Mouse (Mus musculus) T-helper 2 cell (primary cell): ENCODE results near the gene Lamtor4.
"Not testable (repeated sequence)": the region's sequence is repeated elsewhere in the genome, so short reads cannot be mapped to it uniquely, and the experiment has no call there.

Experiments used
- in situ Hi-C: fragments of 300-600 bp; cut with MboI, MseI; formaldehyde crosslinking; loops from one replicate; pipeline ENCODE4 v1.15.1; 2025; ENCODE audit warnings: high pct_unique_total_duplicates

Gene Lamtor4

DNA sequence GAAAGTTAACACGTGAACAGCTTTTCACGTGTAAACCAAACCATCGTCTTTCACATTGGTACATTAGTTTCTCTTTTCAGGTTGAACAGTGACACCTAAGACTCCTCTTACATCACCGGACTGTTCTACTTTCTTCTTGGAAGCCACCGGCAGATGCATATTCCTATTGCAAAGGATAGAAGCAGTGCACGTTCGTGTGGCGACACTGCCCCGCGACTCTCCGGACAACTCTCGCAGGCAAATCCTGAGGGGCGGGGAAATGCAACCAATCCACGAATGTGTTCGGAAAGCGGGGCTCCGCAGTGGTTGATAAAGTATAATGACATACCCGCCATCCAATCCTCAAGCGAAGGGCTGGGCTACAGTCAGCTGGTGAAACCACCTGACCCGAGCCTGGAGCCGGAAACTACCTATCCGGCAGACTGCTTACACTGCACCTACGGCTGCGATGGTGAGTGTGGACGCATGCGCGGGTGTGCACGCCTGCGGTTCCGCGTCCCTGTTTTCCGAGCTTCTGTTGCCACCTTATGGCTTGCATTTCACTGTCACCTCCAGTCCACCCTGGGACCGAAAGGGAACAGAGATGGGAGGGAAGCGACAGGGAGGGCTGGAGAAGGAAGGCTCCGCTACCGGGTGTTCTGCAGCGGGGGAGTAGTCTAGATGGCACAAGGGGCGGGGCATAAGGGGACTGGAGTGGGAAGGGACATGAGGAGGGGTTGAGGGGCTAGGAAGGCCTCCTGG lies at the start of gene Lamtor4:
TSS of gene Lamtor4 (plus strand) at position 130 of the 741 bp plus-strand sequence.
- in situ Hi-C loops: no loop called here

DNA sequence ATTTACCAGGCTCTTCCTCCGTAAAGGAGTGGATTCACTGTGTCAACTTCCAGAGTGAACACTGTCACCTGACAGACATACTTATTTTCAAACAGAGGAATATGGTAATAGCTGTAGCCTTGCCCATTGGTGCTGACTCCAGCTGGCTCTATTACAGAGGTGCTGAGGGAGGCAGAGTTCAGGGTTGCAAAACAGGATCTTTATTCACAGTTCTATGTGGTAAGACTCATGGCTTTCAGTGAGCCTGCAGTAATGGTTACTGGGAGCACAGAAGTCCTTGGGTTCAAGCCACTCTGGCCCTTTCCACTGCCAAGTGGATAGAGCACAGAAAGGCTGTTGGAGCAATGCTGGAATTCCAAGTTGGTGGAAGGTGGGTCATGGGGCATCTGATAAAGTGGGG lies 48.0 kb upstream of the Lamtor4 start:
- in situ Hi-C loops: no loop called here

DNA sequence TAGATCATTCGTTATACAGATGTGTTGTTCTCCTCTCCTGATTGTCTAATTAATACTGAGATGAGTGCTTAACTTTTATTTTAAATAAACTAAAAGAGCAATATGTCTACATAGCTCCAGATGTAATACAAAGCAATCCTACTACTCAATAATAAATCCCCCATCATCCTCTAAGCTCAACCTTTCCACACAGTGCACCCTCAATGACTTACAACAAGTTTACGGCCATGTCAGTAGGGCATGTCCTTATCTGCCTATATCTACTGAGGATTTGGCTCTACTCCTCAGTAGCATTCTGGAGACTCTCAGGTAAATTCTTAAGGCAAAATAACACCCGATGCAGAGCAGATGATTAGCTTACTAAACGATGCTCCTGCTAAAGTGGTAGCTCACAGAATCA lies 47.4 kb upstream of the Lamtor4 start:
- in situ Hi-C loops: no loop called here

DNA sequence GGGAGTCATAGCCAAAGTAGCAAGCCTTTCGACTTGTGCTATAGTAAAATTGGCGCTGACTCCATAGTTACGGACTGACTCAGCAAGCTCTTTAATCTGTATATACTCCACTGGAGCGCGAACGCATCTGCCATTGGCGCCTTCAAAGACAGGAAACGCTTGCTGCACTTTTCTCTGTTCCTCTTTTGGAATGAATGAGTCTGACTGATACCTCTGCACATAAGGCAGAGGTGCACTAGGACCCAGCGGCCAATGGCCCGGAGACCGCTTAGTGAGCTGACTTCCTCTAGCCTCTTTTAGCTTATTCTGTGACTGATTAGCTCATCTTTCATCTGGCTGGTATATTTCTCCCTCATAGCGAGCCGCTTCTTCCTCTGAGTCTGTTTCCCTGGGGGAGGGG lies 38.6 kb upstream of the Lamtor4 start:
- in situ Hi-C loops: not testable (repeated sequence)

DNA sequence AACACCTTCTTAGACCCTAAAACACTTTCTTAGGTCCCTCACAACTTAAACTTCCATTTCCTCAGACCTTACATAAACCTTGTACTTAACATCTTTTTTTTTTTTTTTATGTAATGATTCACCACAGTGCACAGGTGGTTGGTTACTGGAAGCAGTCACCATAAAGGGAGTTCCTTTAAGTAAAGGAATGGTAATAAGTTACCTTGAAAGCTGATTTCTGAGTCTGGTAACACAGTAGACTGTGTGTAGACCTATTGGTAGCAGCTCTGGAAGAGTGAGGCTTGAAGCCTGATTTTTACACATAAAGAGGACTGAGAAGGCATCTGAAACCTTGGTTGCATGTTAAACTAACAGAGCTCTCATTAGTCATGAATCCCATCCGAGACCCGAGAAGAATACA lies 35.4 kb upstream of the Lamtor4 start:
- in situ Hi-C loops: loop anchor here (10.0 kb wide), 1 partner anchor 435 kb away; no protein-coding TSS in a partner anchor

DNA sequence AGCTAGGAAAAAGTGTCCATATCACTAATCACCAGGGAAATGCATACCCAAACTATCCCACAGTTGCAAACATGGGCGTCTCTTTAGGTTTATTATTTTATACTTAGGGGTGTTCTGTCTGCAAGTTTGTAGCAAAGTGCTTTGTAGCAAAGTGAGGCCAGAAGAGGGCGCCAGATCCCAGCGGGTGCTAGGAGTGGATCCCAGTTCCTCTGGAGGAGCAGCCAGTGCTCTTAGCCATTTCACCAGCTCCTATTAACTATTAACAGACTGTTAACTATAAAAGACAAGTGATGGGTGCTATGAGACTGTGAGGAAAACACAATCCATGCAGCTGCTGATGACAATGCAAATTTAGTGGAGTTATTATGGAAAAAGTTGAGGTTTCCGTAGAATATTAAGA lies 33.2 kb upstream of the Lamtor4 start:
- in situ Hi-C loops: loop anchor here (10.0 kb wide), 1 partner anchor 433 kb away; no protein-coding TSS in a partner anchor

DNA sequence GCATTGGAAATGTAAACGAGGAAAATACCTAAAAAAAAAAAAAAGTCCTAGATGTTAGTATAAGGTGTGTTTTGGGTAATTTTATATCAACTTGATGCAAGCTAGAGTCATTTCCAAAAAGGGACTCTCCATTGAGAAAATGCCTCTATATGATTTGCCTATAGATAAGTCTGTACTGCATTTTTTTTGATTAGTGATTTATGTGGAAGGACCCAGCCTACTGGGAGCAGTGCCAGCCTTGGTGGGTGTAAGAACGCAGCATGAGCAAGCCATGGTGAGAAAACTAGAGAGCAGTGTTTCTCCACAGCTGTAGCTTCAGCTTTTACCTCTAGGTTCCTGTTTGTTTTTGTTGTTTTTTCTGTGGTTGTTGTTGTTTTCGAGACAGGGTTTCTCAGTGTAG lies 32.0 kb upstream of the Lamtor4 start:
- in situ Hi-C loops: loop anchor here (10.0 kb wide), 1 partner anchor 432 kb away; no protein-coding TSS in a partner anchor

DNA sequence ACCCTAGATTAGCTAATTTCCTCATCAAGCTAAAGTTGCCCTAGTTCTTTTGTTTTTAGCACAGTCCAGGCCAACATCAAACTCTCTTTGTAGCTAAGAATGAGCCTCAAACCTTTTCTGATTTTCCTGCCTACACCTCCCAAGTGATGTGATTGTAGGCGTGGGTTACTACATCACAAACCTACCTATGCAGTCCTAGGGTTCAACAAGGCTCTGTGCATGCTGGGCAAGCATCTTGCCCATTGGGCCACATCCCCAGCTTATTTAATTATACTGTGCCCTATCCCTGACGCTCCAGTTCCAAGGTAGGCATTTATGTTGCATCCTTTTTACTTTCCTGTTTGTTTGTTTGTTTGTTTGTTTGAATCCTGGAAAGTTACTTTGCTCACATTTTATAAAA lies 29.6 kb upstream of the Lamtor4 start, which contains the start of gene Nxpe5:
TSS of gene Nxpe5 (plus strand) at position 199 of the 400 bp plus-strand sequence.
- in situ Hi-C loops: loop anchor here (10.0 kb wide), 1 partner anchor 429 kb away; no protein-coding TSS in a partner anchor

DNA sequence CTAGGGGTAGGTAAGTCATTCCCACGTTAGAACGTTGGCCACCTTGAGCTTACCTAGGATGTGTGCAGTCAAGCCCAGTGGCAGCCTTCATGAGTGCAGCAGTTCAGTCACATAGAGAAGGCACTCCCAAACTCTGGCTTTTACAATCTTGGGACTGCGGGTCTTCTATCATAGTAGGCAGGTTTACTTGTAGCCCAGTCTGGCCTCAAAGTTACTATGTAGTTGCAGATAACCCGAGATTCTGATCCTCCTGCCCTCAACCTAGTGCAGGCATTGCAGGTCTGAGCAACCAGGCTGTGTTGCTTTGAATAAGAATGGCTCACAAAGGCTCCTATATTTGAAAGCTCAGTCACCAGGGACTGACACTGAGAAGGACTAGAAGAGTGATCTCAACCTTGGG lies 28.8 kb upstream of the Lamtor4 start:
- in situ Hi-C loops: loop anchor here (10.0 kb wide), 1 partner anchor 428 kb away; no protein-coding TSS in a partner anchor

DNA sequence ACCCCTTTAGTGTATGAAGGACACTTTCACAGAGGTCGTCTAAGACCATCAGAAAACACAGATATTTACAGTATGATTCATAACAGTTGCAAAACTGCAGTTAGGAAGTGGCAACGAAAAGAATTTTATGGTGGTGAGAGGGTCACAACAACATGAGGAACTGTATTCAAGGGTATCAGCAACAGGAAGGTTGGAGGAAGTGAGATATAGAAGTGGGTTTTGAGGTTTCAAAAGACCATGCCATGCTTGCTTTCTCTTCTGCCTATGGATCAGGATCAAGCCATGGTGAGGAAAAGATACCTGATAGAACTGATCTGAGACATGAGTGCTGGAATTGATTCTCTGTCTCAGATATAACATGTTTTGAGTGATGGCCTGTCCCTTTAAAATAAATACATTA lies 27.9 kb upstream of the Lamtor4 start:
- in situ Hi-C loops: loop anchor here (10.0 kb wide), 1 partner anchor 427 kb away; no protein-coding TSS in a partner anchor

DNA sequence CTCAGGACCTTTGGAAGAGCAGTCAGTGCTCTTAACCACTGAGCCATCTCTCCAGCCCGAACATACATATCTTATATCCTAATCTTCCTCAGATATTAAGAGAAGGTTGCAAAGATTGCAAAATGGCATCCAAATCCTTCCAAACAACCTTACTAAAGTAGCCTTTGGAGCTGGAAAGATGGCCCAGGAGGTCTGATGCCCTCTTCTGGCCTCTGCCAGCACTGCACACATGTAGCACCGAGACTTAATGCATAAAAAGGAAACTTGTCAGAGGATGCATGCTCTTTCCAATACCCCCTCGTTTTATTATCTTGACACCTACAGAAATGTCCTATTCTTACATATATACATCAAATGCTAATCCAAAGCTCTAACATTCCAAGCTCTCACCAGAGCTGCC lies 27.3 kb upstream of the Lamtor4 start:
- in situ Hi-C loops: loop anchor here (10.0 kb wide), 1 partner anchor 427 kb away; no protein-coding TSS in a partner anchor

DNA sequence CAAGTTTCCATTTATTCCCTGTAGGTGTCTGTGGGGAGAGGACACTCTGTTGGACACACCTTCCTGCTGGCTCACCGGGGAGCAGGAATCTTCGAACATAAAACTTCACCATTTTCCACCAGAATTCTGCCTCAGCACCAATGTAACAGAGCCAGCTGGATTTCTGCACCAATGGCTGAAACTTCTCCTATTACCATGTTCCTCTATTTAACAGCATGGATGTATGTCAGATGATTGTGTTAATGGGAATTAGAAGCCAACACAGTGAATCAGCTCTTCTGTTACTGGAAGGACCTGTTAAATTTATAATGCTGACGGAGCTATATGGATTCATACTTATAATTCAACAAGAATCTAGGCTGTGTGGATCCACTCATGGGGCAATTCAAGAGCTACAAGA lies 25.8 kb upstream of the Lamtor4 start:
- in situ Hi-C loops: loop anchor here (10.0 kb wide), 1 partner anchor 425 kb away; no protein-coding TSS in a partner anchor

DNA sequence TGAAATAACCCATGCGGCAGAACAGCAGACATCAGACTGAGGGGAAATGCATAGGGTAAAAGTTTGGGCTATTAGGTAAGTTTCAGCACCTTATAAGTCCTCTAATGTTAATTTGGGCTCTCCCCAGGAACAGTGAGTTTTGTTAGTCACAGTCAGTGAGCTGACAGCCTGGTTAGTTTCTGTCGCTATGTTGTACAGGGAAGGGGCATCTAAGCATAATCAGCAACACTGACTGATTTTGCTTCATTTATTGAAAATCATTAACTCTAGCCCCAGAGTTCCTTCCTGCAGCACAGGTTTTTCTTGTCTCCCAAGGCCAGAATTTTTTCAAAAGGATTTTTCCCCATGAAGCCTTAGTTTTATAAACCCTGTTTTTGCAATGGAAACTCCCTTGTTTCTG lies 21.5 kb upstream of the Lamtor4 start:
- in situ Hi-C loops: loop anchor here (10.0 kb wide), 1 partner anchor 1439 kb away; no protein-coding TSS in a partner anchor

DNA sequence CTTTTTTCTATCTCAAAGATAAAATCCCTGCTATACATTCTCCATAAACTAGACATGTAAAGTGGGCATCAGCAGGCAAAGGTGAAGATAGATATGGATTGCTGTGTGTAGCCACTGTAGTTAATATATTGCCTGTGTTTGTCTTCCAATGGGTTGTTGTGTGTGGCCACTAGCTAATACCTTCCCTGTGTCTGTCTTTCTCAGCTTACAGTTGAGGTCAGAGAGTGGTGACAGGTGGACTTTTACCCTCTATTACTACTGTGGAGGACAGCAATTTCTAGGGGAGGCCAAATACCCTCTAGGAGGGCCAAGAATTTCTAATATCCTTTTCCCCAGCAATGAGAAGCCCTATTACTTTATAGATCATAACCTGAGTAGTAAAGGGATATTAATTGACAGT lies 21.1 kb upstream of the Lamtor4 start:
- in situ Hi-C loops: loop anchor here (10.0 kb wide), 1 partner anchor 1439 kb away; no protein-coding TSS in a partner anchor

DNA sequence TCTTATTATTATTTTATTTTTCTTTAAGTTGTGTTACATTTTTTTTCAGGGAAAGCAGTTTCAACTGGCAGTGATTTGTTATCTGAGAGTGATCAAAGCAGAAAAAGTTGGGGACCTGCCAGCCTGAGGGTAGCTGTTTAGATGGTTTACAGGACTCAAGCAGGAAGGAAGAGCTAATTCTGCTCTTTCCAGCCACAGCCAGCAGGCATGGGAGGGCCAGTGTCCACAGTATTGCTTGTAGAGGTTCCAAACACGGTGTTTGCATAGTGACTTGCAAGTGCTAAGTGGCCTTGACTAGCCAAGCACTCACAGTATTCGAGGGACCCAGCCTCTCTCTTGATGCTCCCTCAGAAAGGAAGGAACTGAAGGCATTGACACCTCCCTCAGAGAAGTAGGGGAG lies 13.8 kb upstream of the Lamtor4 start:
- in situ Hi-C loops: no loop called here

DNA sequence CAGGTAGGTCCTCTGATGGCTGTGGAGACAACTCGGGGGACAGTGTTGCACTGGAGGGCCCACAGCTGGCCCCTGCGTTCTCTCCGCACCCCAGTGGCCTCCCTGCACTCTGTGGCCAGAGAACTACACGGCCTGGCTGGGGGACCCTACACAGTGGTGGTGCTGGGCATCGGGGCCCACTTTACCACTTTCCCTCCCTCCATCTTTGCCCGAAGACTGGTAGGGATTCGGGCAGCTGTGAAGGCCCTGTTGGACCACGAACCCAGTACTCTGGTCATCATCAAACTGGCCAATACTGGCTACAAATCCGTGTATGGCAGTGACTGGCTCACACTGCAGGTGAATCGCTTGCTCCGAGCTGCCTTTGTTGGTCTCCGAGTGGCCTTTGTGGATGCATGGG lies 4.1 kb upstream of the Lamtor4 start:
- in situ Hi-C loops: loop anchor here (5.0 kb wide), 1 partner anchor 84 kb away; no protein-coding TSS in a partner anchor

DNA sequence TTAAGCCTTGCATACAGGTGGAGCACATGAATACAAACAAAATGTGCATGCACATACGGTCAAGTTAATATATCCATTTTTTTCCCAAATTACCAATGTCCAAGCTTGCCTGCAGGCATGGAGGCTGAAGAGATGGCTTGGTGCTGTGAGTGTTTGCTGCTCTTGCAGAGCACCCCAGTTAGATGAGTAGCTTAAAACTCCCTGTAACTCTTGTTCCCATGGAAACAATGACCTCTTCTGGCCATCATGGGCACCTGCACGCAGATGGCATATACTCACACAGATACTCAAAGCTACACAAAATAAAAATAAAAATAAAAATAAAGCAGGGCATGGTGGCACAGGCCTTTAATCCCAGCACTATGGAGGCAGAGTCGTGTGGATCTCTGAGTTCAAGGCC lies 2.2 kb upstream of the Lamtor4 start:
- in situ Hi-C loops: loop anchor here (5.0 kb wide), 1 partner anchor 86 kb away; no protein-coding TSS in a partner anchor

DNA sequence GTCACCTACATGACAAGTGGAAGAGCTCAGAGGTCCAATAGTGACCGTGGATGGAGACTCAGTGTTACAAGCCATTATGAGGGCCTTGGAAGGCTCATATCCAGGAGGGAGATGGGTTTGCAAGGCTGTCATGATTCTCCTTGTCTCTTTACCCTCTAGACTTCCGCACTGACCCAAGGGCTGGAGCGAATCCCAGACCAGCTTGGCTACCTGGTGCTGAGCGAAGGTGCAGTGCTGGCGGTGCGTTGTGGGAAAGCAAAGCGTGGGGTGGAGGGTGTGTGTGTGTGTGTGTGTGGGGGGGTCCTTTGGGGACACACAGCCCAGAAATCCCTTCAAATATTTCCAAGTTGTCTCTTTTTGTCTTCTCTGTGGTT lies 799 bp downstream of the Lamtor4 start:
- in situ Hi-C loops: no loop called here

DNA sequence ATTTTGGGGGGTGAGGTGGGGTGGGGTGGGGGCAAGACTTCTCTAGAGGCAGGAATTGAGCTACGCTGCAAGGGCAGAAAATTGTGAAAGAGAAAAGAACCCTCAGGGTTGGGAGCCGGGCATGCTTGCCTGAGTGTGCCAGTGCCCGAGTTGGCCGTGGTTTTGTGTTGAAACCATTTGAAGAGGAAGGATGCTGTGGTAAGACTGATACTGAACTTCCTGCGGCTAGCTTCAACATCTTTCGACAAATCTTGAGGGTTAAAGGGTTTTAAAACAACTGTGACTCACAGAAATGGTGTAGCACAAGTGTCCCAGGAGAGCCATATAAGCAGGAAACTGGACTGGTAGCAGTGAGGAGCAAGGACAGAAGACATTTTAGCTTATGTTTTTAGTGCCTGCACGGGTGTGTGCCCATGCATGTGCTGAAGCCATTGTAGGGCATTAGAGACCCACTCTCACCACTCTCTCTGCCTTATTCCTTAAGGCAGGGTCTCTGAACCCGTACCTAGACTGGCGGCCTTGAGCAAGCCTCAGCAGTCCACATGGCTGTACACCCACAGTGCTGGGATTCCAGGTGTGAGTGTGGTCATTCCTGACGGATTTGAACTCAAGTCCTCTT lies 1.8 kb downstream of the Lamtor4 start:
- in situ Hi-C loops: no loop called here

DNA sequence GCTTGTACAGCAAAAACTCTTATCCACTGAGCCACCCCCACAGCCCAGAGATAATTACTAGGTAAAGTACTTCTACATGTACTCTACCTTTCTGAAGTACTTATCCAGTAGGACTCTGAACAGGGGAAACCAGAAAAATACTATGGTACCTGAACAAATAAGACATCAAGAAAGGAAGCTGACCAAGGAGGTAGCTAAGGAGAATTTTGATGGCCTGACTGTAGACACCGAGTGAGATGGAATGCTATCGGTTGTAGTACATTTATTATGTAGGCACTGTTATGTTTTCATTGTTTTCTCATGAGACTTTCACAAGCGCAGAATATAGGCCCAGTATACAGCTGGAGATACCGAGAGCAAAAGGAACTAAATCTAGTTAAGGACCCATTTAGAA lies 2.3 kb downstream of the Lamtor4 start:
- in situ Hi-C loops: no loop called here

DNA sequence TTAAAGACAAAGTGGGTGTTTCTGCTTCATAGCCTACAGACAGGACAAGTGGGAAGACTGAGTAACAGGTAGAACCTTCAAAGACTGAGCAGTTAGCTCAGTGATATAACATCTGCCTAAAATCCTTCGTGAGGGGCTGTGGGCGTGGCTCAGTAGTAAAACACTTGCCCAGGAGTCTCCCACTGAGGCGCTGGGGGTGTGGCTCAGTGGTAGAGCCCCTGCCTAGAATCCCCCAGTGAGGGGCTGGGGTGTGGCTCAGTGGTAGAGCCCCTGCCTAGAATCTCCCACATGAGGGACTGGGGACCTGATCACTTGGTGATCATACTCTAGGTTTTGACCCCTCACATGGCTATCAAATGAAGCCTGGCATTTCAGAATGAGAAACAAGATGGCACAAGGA lies 2.8 kb downstream of the Lamtor4 start:
- in situ Hi-C loops: no loop called here

DNA sequence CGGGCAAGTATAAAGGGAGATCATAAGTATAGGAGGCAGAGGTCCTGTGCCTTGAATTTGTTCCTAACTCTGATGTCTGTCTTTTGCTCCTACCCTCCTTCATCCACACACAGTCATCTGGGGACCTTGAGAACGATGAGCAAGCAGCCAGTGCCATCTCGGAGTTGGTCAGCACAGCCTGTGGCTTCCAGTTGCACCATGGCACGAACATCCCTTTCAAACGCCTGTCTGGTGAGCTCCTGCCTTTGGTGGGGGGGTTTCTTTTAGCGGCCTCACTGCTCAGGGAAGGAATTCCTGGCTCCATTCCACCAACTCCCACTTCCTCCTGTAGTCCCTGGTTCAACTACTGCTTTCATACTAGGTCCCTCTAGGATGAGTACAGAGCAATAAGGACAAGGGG lies 3.3 kb downstream of the Lamtor4 start:
- in situ Hi-C loops: no loop called here

DNA sequence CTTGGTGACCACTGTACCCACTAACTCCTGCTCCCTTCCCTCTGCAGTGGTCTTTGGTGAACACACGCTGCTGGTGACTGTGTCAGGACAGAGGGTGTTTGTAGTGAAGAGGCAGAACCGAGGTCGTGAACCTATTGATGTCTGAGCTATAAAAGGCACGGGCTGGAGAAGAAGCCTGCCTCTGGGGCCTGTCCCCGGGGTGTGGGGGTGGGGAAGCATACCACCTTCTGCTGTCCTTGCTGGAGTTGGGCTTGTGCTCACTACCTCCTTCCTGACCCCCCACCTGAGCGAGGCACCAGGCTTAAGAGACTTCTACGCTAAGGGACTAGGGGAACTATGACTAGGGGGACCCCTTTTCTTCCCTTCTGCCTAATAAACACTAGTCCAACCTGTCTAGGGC lies 3.7 kb downstream of the Lamtor4 start:
- in situ Hi-C loops: no loop called here
